Mouse (Mus musculus) embryonic facial prominence, embryonic 13.5 days (tissue): ENCODE results near the gene Tmem160. TPM values are rescaled to one million over a fixed set of nuclear protein-coding genes. Genes with fewer than 3 reads are reported as not detected.
A peak's percentile ranks its signal among the peaks of the same experiment; 100 is the strongest.

ENCODE experiments used
- ATAC-seq: fragments of 200-750 bp; cut with Nextera tagmentation; 2 replicates; pipeline ENCODE4 v1.8.0; 2017; ENCODE audit warnings: low read depth; ENCODE audit not compliant: insufficient number of reproducible peaks, insufficient read depth, low FRiP score, low TSS enrichment
- H3K27ac ChIP-seq: fragments of 300-500 bp; sonication (generic); 2 replicates; pipeline ENCODE4 v1.5.1; 2015; ENCODE audit warnings: moderate library complexity, mild to moderate bottlenecking, inconsistent platforms
- H3K27me3 ChIP-seq: fragments of 300-500 bp; sonication (generic); 2 replicates; pipeline ENCODE4 v1.6.1; 2015; ENCODE audit warnings: mild to moderate bottlenecking, inconsistent platforms
- H3K36me3 ChIP-seq: fragments of 300-500 bp; sonication (generic); 2 replicates; pipeline ENCODE4 v1.6.1; 2015; ENCODE audit warnings: mild to moderate bottlenecking, inconsistent platforms
- H3K4me1 ChIP-seq: fragments of 300-500 bp; sonication (generic); 2 replicates; pipeline ENCODE4 v1.6.1; 2015; ENCODE audit warnings: inconsistent platforms
- H3K4me2 ChIP-seq: fragments of 300-500 bp; sonication (generic); 2 replicates; pipeline ENCODE4 v1.6.1; 2015; ENCODE audit warnings: moderate library complexity, mild to moderate bottlenecking, inconsistent platforms
- H3K4me3 ChIP-seq: fragments of 300-500 bp; sonication (generic); 2 replicates; pipeline ENCODE4 v1.5.1; 2015; ENCODE audit warnings: mild to moderate bottlenecking, inconsistent platforms
- H3K9ac ChIP-seq: fragments of 300-500 bp; sonication (generic); 2 replicates; pipeline ENCODE4 v1.6.1; 2015; ENCODE audit warnings: mild to moderate bottlenecking, inconsistent platforms
- H3K9me3 ChIP-seq: fragments of 300-500 bp; sonication (generic); 2 replicates; pipeline ENCODE4 v1.6.1; 2016; ENCODE audit warnings: inconsistent platforms
- WGBS: fragments of 180-500 bp; shearing (Covaris S2); methylation state at CpG from one replicate; pipeline ENCODE4 v1.1.7; 2015; ENCODE audit warnings: mixed read lengths; 5-methylcytosine and 5-hydroxymethylcytosine counted together
- polyA plus RNA-seq: library from polyadenylated mRNA; unstranded; fragments of >200 nt; fragmentation: Nextera tagmentation; extraction: Ambion mirVana; gene quantifications from 2 replicates; pipeline ENCODE4 v1.2.1, GENCODE M21; 2015

Gene Tmem160
- polyA plus RNA-seq, 1 experiment from 2014 or later = 52.1 TPM

GRCm38 (mm10) chr7:16472116-16472709 lies 19.6 kb downstream of the Tmem160 start:
- WGBS = 6% methylated on average over 17 of the region's 17 CpGs
- no peaks in the 10 kb centered on the region for H3K36me3 ChIP-seq
- H3K4me2 ChIP-seq = no peak overlapping the region
- H3K9ac ChIP-seq = no peak overlapping the region
- no peak overlapping the region for H3K4me3 ChIP-seq
- ATAC-seq = no peak
- H3K27ac ChIP-seq = no peak overlapping the region
- peaks cover 3% of the 10 kb centered on the region; the same call in 1 of the 2 replicates for H3K9me3 ChIP-seq
- H3K27me3 ChIP-seq = peaks cover 92% of the 10 kb centered on the region
- peaks cover 17% of the 10 kb centered on the region for H3K4me1 ChIP-seq

DNA sequence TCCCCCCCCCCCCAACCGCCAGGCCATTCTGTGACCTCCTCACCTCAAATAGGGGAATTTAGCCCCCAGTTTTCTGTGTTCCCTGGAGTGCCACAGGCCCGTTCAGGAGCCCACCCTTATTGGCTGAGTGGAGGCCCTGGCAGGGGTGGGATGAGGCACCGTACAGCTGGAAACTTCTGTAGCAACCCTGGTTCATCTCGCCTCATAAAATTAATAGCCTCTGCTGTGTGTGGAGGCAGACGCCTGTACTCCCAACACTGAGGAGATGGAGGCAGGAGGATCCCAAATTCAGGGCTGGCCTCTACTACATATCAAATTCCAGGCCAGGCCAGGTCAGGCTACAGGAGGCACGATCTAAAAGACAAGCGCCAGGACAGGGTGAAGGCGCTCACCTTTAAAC lies 21.3 kb downstream of the Tmem160 start:
- Histone ChIP-seq H3K9ac (no peak overlapping the region), H3K4me2 (no peak overlapping the region), H3K36me3 (no peaks in the 10 kb centered on the region), H3K4me1 (peaks cover 17% of the 10 kb centered on the region), H3K9me3 (peaks cover 4% of the 10 kb centered on the region; the same call in 1 of the 2 replicates), H3K27ac (no peak overlapping the region), H3K4me3 (no peak overlapping the region), H3K27me3 (peaks cover 93% of the 10 kb centered on the region)
- ATAC-seq = no peak
- 53% methylated on average over 8 of the region's 8 CpGs for WGBS

- H3K9ac ChIP-seq = peak overlapping the region; percentile 36; the same call in 1 of the 2 replicates
- H3K4me1 ChIP-seq = peaks cover 17% of the 10 kb centered on the region
- peaks cover 88% of the 10 kb centered on the region for H3K27me3 ChIP-seq
- H3K4me3 ChIP-seq = peak overlapping the region; percentile 31
- no peak for ATAC-seq
- H3K27ac ChIP-seq = no peak overlapping the region
- H3K9me3 ChIP-seq = peaks cover 4% of the 10 kb centered on the region; the same call in 1 of the 2 replicates
- no peaks in the 10 kb centered on the region for H3K36me3 ChIP-seq
- WGBS = 7% methylated on average over 33 of the region's 33 CpGs
- peak overlapping the region; percentile 44 for H3K4me2 ChIP-seq
Observed at GRCm38 (mm10) chr7:16474445-16474844, 21.9 kb downstream of the Tmem160 start.

GRCm38 (mm10) chr7:16475321-16475720 lies 22.7 kb downstream of the Tmem160 start:
- ATAC-seq = no peak
- 3% methylated on average over 23 of the region's 23 CpGs for whole genome bisulfite sequencing

DNA sequence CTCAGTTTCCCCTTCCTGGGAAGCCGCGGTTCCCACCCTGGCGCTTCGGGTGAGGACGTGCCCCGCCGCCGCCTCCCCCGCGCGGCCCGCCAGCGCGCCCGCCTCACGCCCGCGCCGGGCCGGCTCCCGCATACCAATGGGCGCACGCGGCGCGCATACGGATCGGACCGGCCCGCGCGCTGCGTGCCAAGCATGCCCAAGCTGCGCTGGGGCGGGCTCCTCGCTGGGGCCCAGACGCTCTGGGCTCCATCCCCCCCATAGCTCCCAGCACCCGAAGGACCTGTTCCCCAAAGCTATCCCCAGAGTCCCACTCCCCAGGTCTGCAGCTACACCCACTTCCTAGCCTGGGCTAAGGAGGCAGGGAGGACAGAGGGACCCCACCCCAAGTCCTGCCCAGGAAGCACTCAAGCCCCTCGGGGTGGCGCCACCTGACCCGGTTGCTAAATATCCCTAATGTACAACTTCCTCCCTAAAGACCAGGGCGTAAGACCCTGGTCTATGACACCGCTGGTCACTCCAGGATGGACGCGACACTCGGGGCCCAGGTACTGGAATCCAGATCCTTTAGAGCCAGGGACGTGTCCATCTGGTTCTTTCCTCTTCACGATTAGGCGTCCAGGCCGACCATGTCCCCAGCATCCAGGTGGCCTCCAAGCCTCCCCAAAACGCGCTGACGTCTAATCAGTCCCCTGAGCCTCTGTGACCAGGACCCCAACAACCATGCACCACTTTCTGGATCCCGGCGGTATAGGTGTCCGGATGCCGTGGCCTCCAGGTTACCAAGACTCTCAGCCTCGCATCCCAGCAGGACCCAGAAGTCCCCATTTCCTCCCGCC lies 23.4 kb downstream of the Tmem160 start:
- no peaks in the 10 kb centered on the region for H3K36me3 ChIP-seq
- WGBS = under 1% methylated on average over 59 of the region's 59 CpGs
- H3K27ac ChIP-seq = no peak overlapping the region
- H3K4me3 ChIP-seq = peak overlapping the region; percentile 33
- H3K27me3 ChIP-seq = peaks cover 73% of the 10 kb centered on the region
- peaks cover 4% of the 10 kb centered on the region; the same call in 1 of the 2 replicates for H3K9me3 ChIP-seq
- 0 out of 2 replicates have a peak overlapping the region, but pooled peaks have one; percentile 40 for H3K9ac ChIP-seq
- H3K4me1 ChIP-seq = peaks cover 17% of the 10 kb centered on the region
- no peak for ATAC-seq
- peak overlapping the region; percentile 54 for H3K4me2 ChIP-seq

More at GRCm38 (mm10) chr7:16475321-16475720, 22.7 kb downstream of the Tmem160 start:
- Histone ChIP-seq H3K9me3 (peaks cover 4% of the 10 kb centered on the region; the same call in 1 of the 2 replicates), H3K9ac (0 out of 2 replicates have a peak overlapping the region, but pooled peaks have one; percentile 40), H3K36me3 (no peaks in the 10 kb centered on the region), H3K27ac (no peak overlapping the region), H3K4me3 (peak overlapping the region; percentile 33), H3K4me2 (peak overlapping the region; percentile 54), H3K4me1 (peaks cover 17% of the 10 kb centered on the region), H3K27me3 (peaks cover 79% of the 10 kb centered on the region)

GRCm38 (mm10) chr7:16476600-16476989 lies 24.0 kb downstream of the Tmem160 start:
- H3K4me2 ChIP-seq = peak overlapping the region; percentile 54
- ATAC-seq = no peak
- no peaks in the 10 kb centered on the region for H3K36me3 ChIP-seq
- H3K27ac ChIP-seq = no peak overlapping the region
- H3K27me3 ChIP-seq = peaks cover 67% of the 10 kb centered on the region
- 4% methylated on average over 34 of the region's 34 CpGs for WGBS
- H3K9me3 ChIP-seq = peaks cover 4% of the 10 kb centered on the region; the same call in 1 of the 2 replicates
- H3K9ac ChIP-seq = no peak overlapping the region
- peaks cover 17% of the 10 kb centered on the region for H3K4me1 ChIP-seq
- peak overlapping the region; percentile 33 for H3K4me3 ChIP-seq

- Histone ChIP-seq H3K9me3 (peaks cover 4% of the 10 kb centered on the region; the same call in 1 of the 2 replicates), H3K27me3 (peaks cover 57% of the 10 kb centered on the region), H3K4me1 (peaks cover 17% of the 10 kb centered on the region), H3K27ac (no peak within 1 kb of the TSS), H3K9ac (no peak within 1 kb of the TSS), H3K4me3 (peak within 1 kb of the TSS; percentile 33), H3K36me3 (no peaks in the 10 kb centered on the region), H3K4me2 (peak within 1 kb of the TSS; percentile 54)
- ATAC-seq = no peak
- 85% methylated on average over 8 of the region's 8 CpGs for WGBS
Observed at GRCm38 (mm10) chr7:16477628-16478027, 25.0 kb downstream of the Tmem160 start, which contains the start of gene Npas1. Gene Npas1 (minus strand): TSS chr7:16477728.

DNA sequence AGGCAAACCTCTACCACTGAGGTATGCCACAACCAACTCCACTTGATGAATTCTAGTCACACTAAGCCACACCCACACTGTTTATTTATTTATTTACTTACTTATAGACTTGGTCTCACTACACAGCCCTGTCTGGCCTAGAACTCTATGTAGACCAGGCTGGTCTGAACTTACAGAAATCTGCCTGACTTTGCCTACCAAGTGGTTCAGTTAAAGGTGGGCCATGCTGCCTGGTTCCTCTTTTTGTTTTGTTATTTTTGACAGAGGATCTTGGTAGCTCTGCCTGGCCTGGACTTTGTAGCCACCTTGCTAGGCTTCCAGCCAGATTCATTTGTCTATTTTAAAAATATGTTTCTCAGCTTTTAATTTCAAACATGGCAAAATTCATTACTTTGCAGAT lies 36.2 kb downstream of the Tmem160 start:
- Histone ChIP-seq H3K4me2 (no peak overlapping the region), H3K27me3 (no peaks in the 10 kb centered on the region), H3K9ac (no peak overlapping the region), H3K9me3 (no peaks in the 10 kb centered on the region), H3K36me3 (0 out of 2 replicates have a peak, but pooled peaks cover under 1% of the 10 kb centered on the region), H3K4me3 (no peak overlapping the region), H3K27ac (no peak overlapping the region), H3K4me1 (peaks cover 5% of the 10 kb centered on the region; the same call in 1 of the 2 replicates)
- no peak for ATAC-seq

- Histone ChIP-seq H3K4me2 (no peak overlapping the region), H3K27ac (no peak overlapping the region), H3K27me3 (no peaks in the 10 kb centered on the region), H3K9ac (no peak overlapping the region), H3K36me3 (0 out of 2 replicates have a peak, but pooled peaks cover 4% of the 10 kb centered on the region), H3K9me3 (no peaks in the 10 kb centered on the region), H3K4me3 (no peak overlapping the region), H3K4me1 (peaks cover 5% of the 10 kb centered on the region; the same call in 1 of the 2 replicates)
- no peak for ATAC-seq
- 88% methylated on average over 9 of the region's 9 CpGs for WGBS
Observed at GRCm38 (mm10) chr7:16489948-16490347, 37.4 kb downstream of the Tmem160 start.

DNA sequence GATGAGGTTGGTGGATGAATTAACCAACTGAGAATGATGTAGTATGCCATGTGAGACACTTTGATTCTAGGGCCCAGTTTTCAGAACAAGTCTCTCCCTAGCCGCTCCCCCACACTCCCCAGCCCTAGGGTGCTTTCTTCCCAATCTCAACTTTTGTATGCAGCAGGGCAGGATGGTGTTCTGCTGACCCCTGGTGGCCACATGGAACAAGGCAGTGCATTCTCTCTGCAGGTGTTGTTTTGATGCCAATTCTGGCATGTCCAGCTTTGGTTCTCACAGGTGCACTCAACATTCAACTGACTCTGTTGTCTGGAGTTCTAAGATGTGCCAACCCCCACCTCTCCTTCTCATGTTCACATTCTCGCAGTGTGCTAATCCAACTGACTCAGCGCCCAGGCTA lies 39.2 kb downstream of the Tmem160 start:
- H3K4me2 ChIP-seq = no peak overlapping the region
- peak; percentile 29; the same call in 1 of the 2 replicates for ATAC-seq
- 31% methylated on average over 3 of the region's 3 CpGs for WGBS
- H3K4me3 ChIP-seq = no peak overlapping the region
- H3K27me3 ChIP-seq = no peaks in the 10 kb centered on the region
- H3K36me3 ChIP-seq = peaks cover 20% of the 10 kb centered on the region
- peaks cover 5% of the 10 kb centered on the region; the same call in 1 of the 2 replicates for H3K4me1 ChIP-seq
- no peaks in the 10 kb centered on the region for H3K9me3 ChIP-seq
- H3K27ac ChIP-seq = no peak overlapping the region
- no peak overlapping the region for H3K9ac ChIP-seq

GRCm38 (mm10) chr7:16492211-16492610 lies 39.6 kb downstream of the Tmem160 start:
- ATAC-seq = no peak
- no peak overlapping the region for H3K9ac ChIP-seq
- H3K4me1 ChIP-seq = peaks cover 5% of the 10 kb centered on the region; the same call in 1 of the 2 replicates
- H3K4me2 ChIP-seq = no peak overlapping the region
- no peaks in the 10 kb centered on the region for H3K9me3 ChIP-seq
- H3K27ac ChIP-seq = no peak overlapping the region
- peaks cover 25% of the 10 kb centered on the region for H3K36me3 ChIP-seq
- no peak overlapping the region for H3K4me3 ChIP-seq
- no peaks in the 10 kb centered on the region for H3K27me3 ChIP-seq
- WGBS = 64% methylated on average over 3 of the region's 3 CpGs
